Mouse (Mus musculus): ENCODE data around the gene Etv3.
A peak's percentile ranks its signal among the peaks of the same experiment; 100 is the strongest.
"Not testable (repeated sequence)": the region's sequence is repeated elsewhere in the genome, so short reads cannot be mapped to it uniquely, and the experiment has no call there.

The Etv3 gene

DNA sequence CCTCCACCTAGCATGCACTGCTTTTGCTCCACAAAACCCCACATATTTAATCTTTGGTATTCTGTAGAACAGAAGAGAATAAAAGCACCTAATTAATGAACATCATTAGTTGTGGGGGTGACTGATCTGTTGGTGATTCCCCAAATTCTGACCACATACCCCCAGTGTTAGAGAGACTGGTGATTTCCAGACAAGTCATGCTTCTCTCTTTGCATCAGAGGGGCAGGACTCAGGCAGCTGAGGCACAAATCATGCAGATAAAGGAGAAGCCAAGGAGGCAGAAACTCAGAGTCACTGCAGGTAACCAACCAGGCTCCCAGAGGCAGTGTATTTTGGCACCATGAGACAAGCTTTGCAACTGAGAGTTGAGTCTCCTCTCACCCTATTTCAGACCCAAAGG, 6.8 kb upstream of the Etv3 start:
- no peak for DNase-seq (ENCODE audit: low read depth, low spot score)

- no peak for DNase-seq (ENCODE audit: low read depth, low spot score)
Measured at GRCm38 (mm10) chr3:87521126-87521525, 4.1 kb upstream of the Etv3 start.

DNA sequence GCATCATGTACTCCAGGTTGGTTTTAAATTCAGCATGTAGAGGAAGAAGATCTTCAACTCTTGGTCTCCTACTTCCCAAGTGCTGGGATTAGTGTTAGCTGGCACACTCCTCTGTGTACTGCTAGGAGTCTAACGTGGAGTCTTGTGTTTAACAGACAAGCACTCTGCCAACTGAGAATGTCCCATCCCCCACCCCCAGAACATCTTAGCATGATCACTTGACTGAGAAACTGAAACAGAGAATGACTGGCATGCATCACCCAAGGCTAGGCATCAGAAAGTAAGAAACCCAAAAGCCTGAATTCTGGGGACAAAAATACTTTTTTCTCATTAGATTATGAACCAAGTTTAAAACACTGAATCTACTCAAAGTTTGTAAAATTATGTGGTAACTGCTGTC, 3.4 kb upstream of the Etv3 start:
- DNase-seq (ENCODE audit: low read depth, low spot score), result no peak

GRCm38 (mm10) chr3:87523701-87524100, 1.5 kb upstream of the Etv3 start:
- DNase-seq (ENCODE audit: low read depth, low spot score), result no peak

GRCm38 (mm10) chr3:87525837-87526570, 797 bp downstream of the Etv3 start:
- DNase-seq (ENCODE audit: low read depth, low spot score), result no peak

DNA sequence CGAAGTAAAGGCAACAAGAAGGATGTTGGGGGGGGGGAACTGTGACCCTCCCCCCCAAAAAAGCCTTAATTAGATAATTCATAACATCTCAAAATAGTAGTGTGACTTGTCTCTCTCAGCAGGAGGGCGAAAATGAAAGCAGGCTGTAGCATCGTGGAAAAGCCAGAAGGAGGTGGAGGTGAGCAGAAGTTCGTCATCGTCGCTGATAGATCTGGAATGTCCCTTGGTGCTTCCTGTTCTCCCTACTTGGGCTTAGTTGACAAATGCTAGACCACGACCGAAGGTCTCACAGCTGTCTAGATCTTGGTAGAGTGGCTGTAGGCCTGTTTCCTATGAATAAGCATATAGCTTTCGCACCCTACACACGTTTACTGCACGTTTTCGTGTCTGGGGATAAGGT, 1.9 kb downstream of the Etv3 start:
- DNase-seq (ENCODE audit: low read depth, low spot score), result no peak

DNA sequence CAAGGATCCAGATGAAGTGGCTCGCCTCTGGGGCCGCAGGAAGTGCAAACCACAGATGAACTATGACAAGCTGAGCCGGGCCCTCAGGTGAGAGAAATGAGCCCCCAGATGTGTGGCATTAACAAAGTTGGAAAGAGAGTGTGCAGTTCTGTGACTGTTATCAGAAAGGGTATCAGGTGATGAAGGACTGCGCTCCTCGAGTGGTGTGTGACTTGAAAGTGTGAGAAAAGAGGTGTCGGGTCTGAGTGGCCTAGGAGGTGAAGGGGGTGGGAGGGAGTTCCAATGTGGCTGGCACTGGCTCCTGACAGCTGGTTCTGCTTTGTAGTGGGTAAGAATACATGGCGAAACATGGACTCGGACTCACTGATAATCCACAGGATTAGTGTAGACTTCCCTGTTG, 2.8 kb downstream of the Etv3 start:
- no peak for DNase-seq (ENCODE audit: low read depth, low spot score)

DNA sequence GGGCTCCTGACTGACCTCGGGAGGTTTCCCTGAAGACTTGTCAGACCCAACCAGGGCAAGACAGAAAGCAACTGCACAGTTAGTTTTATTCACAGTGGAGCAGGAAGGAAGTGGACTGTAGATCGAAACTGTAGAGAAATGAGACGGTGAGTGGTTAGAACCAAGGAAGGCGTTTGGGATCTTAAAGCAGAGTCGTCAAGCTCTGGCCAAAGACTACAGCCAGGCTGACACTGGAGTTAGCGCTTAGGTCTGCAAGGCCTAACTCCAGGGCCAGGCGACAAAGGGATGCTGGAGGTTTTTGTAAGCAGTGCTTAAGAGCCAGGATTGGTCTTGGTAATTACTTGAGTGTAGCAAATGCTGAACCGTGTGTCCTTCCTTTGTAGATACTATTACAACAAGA, 3.6 kb downstream of the Etv3 start:
- DNase-seq (ENCODE audit: low read depth, low spot score), result no peak

- no peak for DNase-seq (ENCODE audit: low read depth, low spot score)
Measured at GRCm38 (mm10) chr3:87529568-87529967, 4.4 kb downstream of the Etv3 start.

- DNase-seq (ENCODE audit: low read depth, low spot score), result no peak
Measured at GRCm38 (mm10) chr3:87530234-87530633, 5.0 kb downstream of the Etv3 start.

DNA sequence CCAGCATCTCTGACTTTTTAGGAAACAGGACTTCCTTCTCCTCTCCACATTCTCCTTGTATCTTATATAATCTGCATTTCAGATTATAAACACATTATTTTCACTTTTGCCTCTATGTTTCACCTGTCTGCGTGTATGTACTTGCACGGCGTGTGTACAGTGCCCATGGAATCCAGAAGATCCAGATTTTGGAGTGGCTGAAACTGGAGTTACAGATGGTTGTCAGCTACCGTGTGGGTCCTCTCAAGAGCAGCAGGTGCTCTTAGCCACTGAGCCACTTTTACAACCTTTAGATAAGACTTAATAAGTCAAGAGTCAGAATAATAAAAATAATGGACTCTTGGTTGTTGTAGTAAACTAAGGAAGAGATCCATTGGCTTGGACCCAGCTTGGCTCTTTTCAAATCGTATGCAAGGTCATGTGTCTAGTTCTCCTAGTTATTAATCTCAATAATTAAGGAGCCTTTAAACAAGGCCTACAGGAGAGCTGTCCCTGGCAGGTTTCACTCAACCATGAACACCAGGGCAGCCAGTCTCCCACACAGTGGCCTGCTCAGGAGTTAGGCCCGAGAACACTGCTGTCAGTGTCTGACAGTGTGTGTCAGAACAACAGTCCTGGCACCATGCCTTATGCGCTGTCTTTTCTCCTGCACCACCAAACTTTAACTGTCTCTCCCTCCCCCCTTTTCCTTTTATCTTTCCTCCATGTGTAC, 8.6 kb downstream of the Etv3 start:
- no peak for DNase-seq (ENCODE audit: low read depth, low spot score)

DNA sequence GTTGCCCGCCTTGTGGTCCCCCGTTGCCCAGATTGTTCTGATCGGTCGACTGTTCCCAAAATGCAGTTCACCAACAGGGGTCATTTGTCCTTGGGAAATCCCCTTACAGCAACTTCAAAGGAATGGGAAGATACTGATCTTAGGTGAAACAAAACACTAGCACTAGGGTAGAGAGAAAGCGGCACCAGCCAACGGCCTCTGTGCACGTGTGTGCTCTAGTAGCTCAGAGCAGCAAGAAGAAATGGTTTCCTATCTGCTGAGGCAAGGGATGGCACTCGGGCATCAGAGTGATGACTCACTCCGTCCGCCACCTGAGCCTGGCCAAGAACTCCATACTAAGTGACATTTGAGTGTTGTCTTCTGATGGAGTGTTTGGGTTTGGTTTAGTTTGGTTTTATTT, 12.8 kb downstream of the Etv3 start:
- DNase-seq (ENCODE audit: low read depth, low spot score), result peak; percentile 31

DNA sequence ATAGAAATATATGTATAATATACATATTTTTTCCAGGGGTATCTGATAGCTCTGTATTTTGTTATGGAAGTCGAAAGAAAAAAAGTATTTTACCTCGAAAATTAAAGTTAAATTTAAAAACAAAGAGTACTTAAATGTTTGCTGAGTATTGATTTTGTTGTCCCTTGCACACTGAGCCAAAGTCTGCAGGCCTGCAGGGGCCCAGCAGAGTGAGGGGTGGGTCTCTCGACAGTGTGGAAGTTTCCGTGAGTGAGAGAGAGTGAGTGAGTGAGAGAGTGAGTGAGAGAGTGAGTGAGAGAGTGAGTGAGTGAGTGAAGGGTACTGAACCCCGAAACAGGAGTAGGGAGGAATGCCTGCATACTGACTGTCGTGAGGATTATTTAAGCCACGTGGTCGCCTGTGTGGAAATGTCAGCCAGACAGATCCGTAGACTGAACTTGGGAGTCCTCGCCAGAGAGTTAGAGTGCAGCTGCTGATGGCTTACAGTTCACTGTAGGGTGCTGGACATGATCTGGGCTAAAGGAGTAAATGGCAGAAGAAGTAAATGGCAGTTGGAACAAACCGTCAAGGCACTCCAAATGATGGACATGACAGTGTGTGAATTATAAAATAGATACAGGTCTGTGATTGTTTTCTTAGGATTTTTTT, 14.9 kb downstream of the Etv3 start:
- DNase-seq (ENCODE audit: low read depth, low spot score), result no peak

DNA sequence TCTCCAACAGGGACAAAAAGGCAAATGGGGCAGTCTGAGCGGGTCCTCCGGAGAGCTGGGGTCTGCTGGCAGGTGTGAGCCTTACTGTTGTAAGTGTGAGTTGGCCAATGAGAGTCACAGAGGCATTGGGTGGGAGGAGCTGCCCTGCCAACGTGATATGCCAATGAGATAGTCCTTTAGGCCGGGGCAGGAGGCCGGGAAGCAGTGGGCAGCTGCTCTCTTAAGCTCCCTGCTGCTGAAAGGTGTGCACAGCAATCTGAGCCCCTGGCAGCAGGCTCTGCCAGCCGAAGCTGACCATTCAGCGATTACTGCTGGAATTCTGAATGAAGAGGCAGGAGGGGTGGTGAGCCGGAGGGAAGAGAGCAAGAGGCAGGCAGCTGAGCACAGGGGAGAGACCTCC, 15.5 kb downstream of the Etv3 start:
- no peak for DNase-seq (ENCODE audit: low read depth, low spot score)

DNA sequence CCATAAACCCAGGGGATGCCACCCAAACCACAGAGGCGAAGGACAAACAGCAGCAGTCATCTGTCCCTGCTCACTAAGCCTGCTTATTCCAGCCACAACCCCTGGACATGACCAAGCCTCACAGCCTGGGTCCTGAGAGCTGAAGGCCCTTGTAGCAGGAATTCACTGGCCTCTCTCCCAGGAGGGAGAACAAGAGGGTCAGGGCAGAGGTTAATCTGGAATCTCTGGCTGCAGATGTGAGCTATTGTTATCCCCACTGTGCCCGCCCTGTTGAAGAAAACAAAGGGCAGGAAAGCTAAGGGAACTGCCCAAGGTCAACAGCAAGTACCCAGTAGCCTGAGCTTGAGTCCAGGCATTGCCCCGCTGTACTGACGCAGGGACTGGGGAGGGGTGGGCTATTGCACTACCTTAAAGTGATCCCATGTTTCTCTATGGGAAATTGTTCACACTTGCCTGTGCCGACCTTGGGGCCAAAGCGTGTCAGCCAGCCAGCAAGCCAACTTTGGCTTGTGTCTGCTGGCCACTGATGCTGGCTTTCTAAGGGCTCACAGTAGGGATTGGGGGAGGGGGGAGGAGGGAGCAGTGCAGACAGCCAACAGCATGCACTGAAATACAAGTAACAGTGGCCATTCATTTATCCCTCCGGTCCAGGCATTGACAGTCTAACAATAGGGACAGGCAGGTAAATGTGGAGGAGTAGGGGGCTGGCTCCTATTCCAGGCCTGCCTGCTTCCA, 17.4 kb downstream of the Etv3 start:
- peak; percentile 62 for DNase-seq (ENCODE audit: low read depth, low spot score)

DNA sequence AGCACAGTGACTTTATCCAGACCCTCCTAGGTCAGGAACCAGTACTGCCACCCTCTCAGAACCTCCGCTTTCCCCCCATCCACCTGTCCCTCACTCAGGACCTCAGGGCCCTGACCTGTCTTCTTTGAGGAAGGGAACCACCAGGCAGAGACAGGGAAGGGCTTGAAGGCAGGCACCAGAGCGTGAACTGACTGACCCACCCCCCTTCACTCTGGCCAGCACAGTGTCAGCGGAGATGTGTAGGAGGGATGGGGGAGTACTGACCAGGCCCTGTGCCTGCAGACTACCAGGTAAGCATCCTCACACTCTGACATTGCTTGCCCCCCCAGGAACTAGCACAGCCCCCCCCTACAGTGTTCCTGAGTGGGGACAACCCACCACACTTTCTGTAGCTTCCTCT, 20.3 kb downstream of the Etv3 start:
- no peak for DNase-seq (ENCODE audit: low read depth, low spot score)

- no peak for DNase-seq (ENCODE audit: low read depth, low spot score)
Measured at GRCm38 (mm10) chr3:87546291-87546721, 21.1 kb downstream of the Etv3 start.

- DNase-seq (ENCODE audit: low read depth, low spot score), result no peak
Measured at GRCm38 (mm10) chr3:87549908-87550307, 24.7 kb downstream of the Etv3 start.

- DNase-seq (ENCODE audit: low read depth, low spot score), result no peak
Measured at GRCm38 (mm10) chr3:87552327-87552726, 27.1 kb downstream of the Etv3 start.

GRCm38 (mm10) chr3:87553196-87553935, 28.2 kb downstream of the Etv3 start:
- DNase-seq (ENCODE audit: low read depth, low spot score), result no peak

DNA sequence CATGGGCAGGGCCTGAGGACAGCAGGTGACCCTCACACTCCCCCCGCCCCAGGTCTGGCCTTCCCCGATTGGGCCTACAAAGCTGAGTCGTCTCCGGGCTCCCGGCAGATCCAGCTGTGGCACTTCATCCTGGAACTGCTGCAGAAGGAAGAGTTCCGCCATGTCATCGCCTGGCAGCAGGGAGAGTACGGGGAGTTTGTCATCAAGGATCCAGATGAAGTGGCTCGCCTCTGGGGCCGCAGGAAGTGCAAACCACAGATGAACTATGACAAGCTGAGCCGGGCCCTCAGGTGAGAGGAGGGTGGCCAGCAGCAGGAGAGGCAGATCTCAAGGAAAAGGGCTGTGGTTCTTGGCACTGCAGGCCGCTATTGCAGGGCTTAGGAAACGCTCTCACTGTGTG, 29.7 kb downstream of the Etv3 start:
- not testable (repeated sequence) for DNase-seq (ENCODE audit: low read depth, low spot score)
